Mouse (Mus musculus): ENCODE results near the gene Gm45717. TPM values are rescaled to one million over a fixed set of nuclear protein-coding genes. Genes with fewer than 3 reads are reported as not detected.

Gm45717 gene
- polyA plus RNA-seq, 1 experiment from 2014 or later, result 0.38 TPM

DNA sequence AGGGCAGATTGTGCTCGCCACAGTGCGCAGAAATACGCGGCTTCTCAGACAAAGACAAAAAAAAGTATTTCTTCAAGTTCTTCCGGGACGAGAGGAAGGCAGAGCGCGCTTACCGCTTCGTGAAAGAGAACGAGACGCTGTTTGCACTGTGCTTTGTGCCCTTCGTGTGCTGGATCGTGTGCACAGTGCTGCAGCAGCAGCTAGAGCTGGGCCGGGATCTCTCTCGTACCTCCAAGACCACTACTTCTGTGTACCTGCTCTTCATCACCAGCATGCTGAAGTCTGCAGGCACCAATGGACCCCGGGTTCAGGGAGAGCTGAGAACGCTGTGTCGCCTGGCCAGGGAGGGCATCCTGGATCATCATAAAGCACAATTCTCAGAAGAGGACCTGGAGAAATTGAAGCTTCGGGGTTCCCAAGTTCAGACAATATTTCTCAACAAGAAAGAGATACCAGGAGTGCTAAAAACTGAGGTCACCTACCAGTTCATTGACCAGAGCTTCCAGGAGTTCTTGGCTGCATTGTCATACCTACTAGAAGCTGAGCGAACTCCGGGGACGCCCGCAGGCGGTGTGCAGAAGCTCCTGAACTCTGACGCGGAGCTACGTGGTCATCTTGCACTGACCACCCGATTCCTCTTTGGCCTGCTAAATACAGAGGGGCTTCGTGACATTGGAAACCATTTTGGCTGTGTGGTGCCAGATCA lies 32.5 kb downstream of the Gm45717 start:
- H3K9ac ChIP-seq (ENCODE audit: low read depth, low read length), result peak overlapping the region; percentile 40; the same call in 1 of the 2 replicates
- no peak overlapping the region; the same call in 1 of the 2 replicates for H3K27ac ChIP-seq (ENCODE audit: low read depth, low read length)
- H3K4me1 ChIP-seq (replicated peaks; ENCODE audit: control insufficient read depth, insufficient read depth, low read length), result peaks cover 6% of the 10 kb centered on the region; the same call in 1 of the 2 replicates
- no peaks in the 10 kb centered on the region for H3K9me3 ChIP-seq (ENCODE audit: control insufficient read depth)
- ATAC-seq, result no peak
- TF ChIP-seq CTCF (IDR thresholded peaks at IDR 0.05; ENCODE audit: low read depth), result no peak
- peak overlapping the region; percentile 50 for H3K4me3 ChIP-seq (ENCODE audit: low read depth, low read length)
- peaks cover 34% of the 10 kb centered on the region for H3K36me3 ChIP-seq (ENCODE audit: control insufficient read depth, insufficient read depth)
- peak overlapping the region; percentile 76 for H3K4me2 ChIP-seq (replicated peaks; ENCODE audit: low read depth)
- WGBS, result 16% methylated on average over 30 of the region's 30 CpGs
- peaks cover 6% of the 10 kb centered on the region; the same call in 1 of the 2 replicates for H3K27me3 ChIP-seq (replicated peaks; ENCODE audit: control insufficient read depth, insufficient read depth, low read length)

- TF ChIP-seq CTCF (IDR thresholded peaks at IDR 0.05; ENCODE audit: low read depth), result 0 out of 2 replicates have a peak, but pooled peaks have one; percentile 0
- Histone ChIP-seq H3K36me3 (ENCODE audit: control insufficient read depth, insufficient read depth) (peaks cover 27% of the 10 kb centered on the region), H3K4me2 (replicated peaks; ENCODE audit: low read depth) (peak overlapping the region; percentile 76), H3K27ac (ENCODE audit: low read depth, low read length) (peak overlapping the region; percentile 86), H3K4me3 (ENCODE audit: low read depth, low read length) (peak overlapping the region; percentile 50), H3K9ac (ENCODE audit: low read depth, low read length) (peak overlapping the region; percentile 40), H3K27me3 (replicated peaks; ENCODE audit: control insufficient read depth, insufficient read depth, low read length) (peaks cover 6% of the 10 kb centered on the region; the same call in 1 of the 2 replicates), H3K4me1 (replicated peaks; ENCODE audit: control insufficient read depth, insufficient read depth, low read length) (peaks cover 6% of the 10 kb centered on the region; the same call in 1 of the 2 replicates), H3K9me3 (ENCODE audit: control insufficient read depth) (no peaks in the 10 kb centered on the region)
- WGBS, result under 1% methylated on average over 49 of the region's 49 CpGs
- ATAC-seq, result peak; percentile 23
Measured at GRCm38 (mm10) chr7:140922398-140923069, 33.2 kb downstream of the Gm45717 start.

DNA sequence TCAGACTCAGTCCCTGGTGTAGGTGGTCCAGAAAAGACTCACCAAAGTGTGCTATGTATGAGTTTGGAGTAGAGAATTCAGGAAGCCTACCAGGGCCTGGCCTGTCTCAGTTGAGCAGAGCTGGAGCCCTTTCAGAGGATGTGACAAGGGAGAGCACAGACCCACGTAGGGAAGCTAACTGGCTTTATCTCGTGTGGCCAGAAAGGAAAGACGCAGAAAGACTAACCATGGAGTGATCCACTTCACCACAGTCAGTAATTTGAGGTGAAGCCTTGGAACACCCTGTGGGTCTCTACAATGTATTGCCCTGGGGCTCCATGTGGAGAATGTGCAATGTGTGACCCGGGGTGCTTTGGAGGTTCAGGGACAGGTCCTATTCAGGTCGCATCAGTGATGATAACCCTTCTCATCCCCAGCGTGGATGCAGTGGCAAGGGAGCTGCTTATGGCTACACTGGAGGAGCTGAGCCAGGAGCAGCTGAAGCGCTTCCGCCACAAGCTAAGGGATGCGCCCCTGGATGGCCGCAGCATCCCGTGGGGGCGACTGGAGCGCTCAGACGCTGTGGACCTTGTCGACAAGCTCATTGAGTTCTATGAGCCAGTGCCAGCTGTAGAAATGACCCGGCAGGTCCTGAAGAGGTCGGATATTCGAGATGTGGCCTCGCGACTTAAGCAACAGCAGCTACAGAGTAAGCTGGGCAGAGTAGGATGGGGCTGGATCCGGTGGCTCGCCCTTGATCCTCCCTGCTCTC lies 34.3 kb downstream of the Gm45717 start:
- Histone ChIP-seq H3K27me3 (replicated peaks; ENCODE audit: control insufficient read depth, insufficient read depth, low read length) (peaks cover 6% of the 10 kb centered on the region; the same call in 1 of the 2 replicates), H3K27ac (ENCODE audit: low read depth, low read length) (peak overlapping the region; percentile 86), H3K4me1 (replicated peaks; ENCODE audit: control insufficient read depth, insufficient read depth, low read length) (peaks cover 6% of the 10 kb centered on the region; the same call in 1 of the 2 replicates), H3K4me2 (replicated peaks; ENCODE audit: low read depth) (peak overlapping the region; percentile 76), H3K4me3 (ENCODE audit: low read depth, low read length) (peak overlapping the region; percentile 50), H3K9me3 (ENCODE audit: control insufficient read depth) (no peaks in the 10 kb centered on the region), H3K36me3 (ENCODE audit: control insufficient read depth, insufficient read depth) (peaks cover 17% of the 10 kb centered on the region), H3K9ac (ENCODE audit: low read depth, low read length) (peak overlapping the region; percentile 50)
- no peak for TF ChIP-seq CTCF (IDR thresholded peaks at IDR 0.05; ENCODE audit: low read depth)
- no peak for ATAC-seq
- WGBS, result 20% methylated on average over 22 of the region's 22 CpGs

GRCm38 (mm10) chr7:140920418-140921029 lies 35.2 kb downstream of the Gm45717 start, which contains the start of gene Nlrp6:
Nlrp6 (plus strand) TSS chr7:140920902.
- Histone ChIP-seq H3K4me1 (replicated peaks; ENCODE audit: control insufficient read depth, insufficient read depth, low read length) (peaks cover 6% of the 10 kb centered on the region; the same call in 1 of the 2 replicates), H3K27me3 (replicated peaks; ENCODE audit: control insufficient read depth, insufficient read depth, low read length) (peaks cover 6% of the 10 kb centered on the region; the same call in 1 of the 2 replicates), H3K4me3 (ENCODE audit: low read depth, low read length) (peak within 1 kb of the TSS; percentile 50), H3K27ac (ENCODE audit: low read depth, low read length) (peak within 1 kb of the TSS; percentile 86), H3K9ac (ENCODE audit: low read depth, low read length) (peak within 1 kb of the TSS; percentile 50), H3K36me3 (ENCODE audit: control insufficient read depth, insufficient read depth) (peaks cover 10% of the 10 kb centered on the region), H3K4me2 (replicated peaks; ENCODE audit: low read depth) (peak within 1 kb of the TSS; percentile 76), H3K9me3 (ENCODE audit: control insufficient read depth) (no peaks in the 10 kb centered on the region)
- no peak for TF ChIP-seq CTCF (IDR thresholded peaks at IDR 0.05; ENCODE audit: low read depth)
- WGBS, result 35% methylated on average over 8 of the region's 8 CpGs
- peak; percentile 85 for ATAC-seq

- H3K27ac ChIP-seq (ENCODE audit: low read depth, low read length), result peak overlapping the region; percentile 68
- peaks cover 3% of the 10 kb centered on the region; the same call in 1 of the 2 replicates for H3K36me3 ChIP-seq (ENCODE audit: control insufficient read depth, insufficient read depth)
- TF ChIP-seq CTCF (IDR thresholded peaks at IDR 0.05; ENCODE audit: low read depth), result no peak
- no peak overlapping the region for H3K9ac ChIP-seq (ENCODE audit: low read depth, low read length)
- H3K27me3 ChIP-seq (replicated peaks; ENCODE audit: control insufficient read depth, insufficient read depth, low read length), result peaks cover 6% of the 10 kb centered on the region; the same call in 1 of the 2 replicates
- no peak overlapping the region for H3K4me3 ChIP-seq (ENCODE audit: low read depth, low read length)
- no peaks in the 10 kb centered on the region for H3K9me3 ChIP-seq (ENCODE audit: control insufficient read depth)
- 0 out of 2 replicates have a peak overlapping the region, but pooled peaks have one; percentile 14 for H3K4me2 ChIP-seq (replicated peaks; ENCODE audit: low read depth)
- 29% methylated on average over 4 of the region's 4 CpGs for WGBS
- peaks cover 11% of the 10 kb centered on the region; the same call in 1 of the 2 replicates for H3K4me1 ChIP-seq (replicated peaks; ENCODE audit: control insufficient read depth, insufficient read depth, low read length)
- ATAC-seq, result no peak
Measured at GRCm38 (mm10) chr7:140919911-140920310, 35.8 kb downstream of the Gm45717 start.

All from intestine, postnatal 0 days (tissue).